ENCODE assay signal across 22 mouse cellular contexts in genomic region chr8:41593666-41594042, GRCm38 (mm10).
"Had no signal": no experiment of that assay in that cellular context is flagged by ENCODE, and none has a peak within 500 bp of the region (broad histone marks: within the 10 kb centered on the region; RNA-seq: fewer than 3 reads in every experiment).

No protein-coding gene starts in this region.

- DNase-seq: kidney, adult 8-10 months; kidney, postnatal 10 days; kidney, postnatal 36 days; layer of hippocampus, postnatal 36 days; liver; lung, adult 2 months; lung, postnatal 14 days; lung, postnatal 4 days; midbrain, embryonic 14.5 days; right cerebral cortex, adult 18-20 months; right cerebral cortex, postnatal 14 days; right cerebral cortex, postnatal 4 days; thymus, adult 2 months; thymus, postnatal 14 days; thymus, postnatal 4 days had no signal

- H3K36me3 ChIP-seq: kidney, embryonic 15.5 days; limb, embryonic 13.5 days; liver, embryonic 12.5 days; liver, embryonic 15.5 days had no signal

- H3K4me2 ChIP-seq: kidney, embryonic 15.5 days; limb, embryonic 13.5 days; liver, embryonic 12.5 days; liver, embryonic 15.5 days; midbrain, embryonic 11.5 days had no signal

- ATAC-seq: liver, embryonic 12.5 days had no signal

- H3K4me3 ChIP-seq: kidney, embryonic 15.5 days; left cerebral cortex, adult 2 months; limb, embryonic 13.5 days; liver, embryonic 12.5 days; liver, embryonic 15.5 days had no signal

- H3K9ac ChIP-seq: kidney, embryonic 15.5 days; limb, embryonic 13.5 days; liver, embryonic 12.5 days; liver, embryonic 15.5 days had no signal

- H3K27me3 ChIP-seq: kidney, embryonic 15.5 days; liver, embryonic 12.5 days; liver, embryonic 15.5 days had no signal

- H3K27ac ChIP-seq: kidney, embryonic 15.5 days; left cerebral cortex, adult 2 months; limb, embryonic 13.5 days; liver, embryonic 12.5 days; liver, embryonic 15.5 days; stomach, postnatal 0 days had no signal

- H3K4me1 ChIP-seq: kidney, embryonic 15.5 days; liver, embryonic 12.5 days; liver, embryonic 15.5 days had no signal

- H3K9me3 ChIP-seq: kidney, embryonic 15.5 days; limb, embryonic 13.5 days; liver, embryonic 12.5 days; liver, embryonic 15.5 days had no signal
